Mouse (Mus musculus) testis, adult 2 months (tissue): Measurements from ENCODE around the gene Pmp22. TPM values are rescaled to one million over a fixed set of nuclear protein-coding genes. Genes with fewer than 3 reads are reported as not detected.

Experiments
- H3K27ac ChIP-seq: fragments of 200-500 bp; 2 replicates; pipeline ENCODE4 v1.5.1; 2012; ENCODE audit warnings: low read depth, low read length; ENCODE audit not compliant: control insufficient read depth, insufficient read depth
- H3K27me3 ChIP-seq: fragments of 200-500 bp; 2 replicates; pipeline ENCODE4 v1.6.1; 2012; ENCODE audit warnings: mild to moderate bottlenecking, low read length, moderate library complexity; ENCODE audit not compliant: control insufficient read depth, insufficient read depth
- H3K36me3 ChIP-seq: fragments of 200-500 bp; 2 replicates; pipeline ENCODE4 v1.6.1; 2012; ENCODE audit warnings: mild to moderate bottlenecking, low read length; ENCODE audit not compliant: control insufficient read depth, insufficient read depth
- H3K4me1 ChIP-seq: fragments of 200-500 bp; 2 replicates; pipeline ENCODE4 v1.6.1; 2012; ENCODE audit warnings: low read length; ENCODE audit not compliant: control insufficient read depth, insufficient read depth
- H3K4me3 ChIP-seq: fragments of 200-500 bp; 2 replicates; pipeline ENCODE4 v1.5.1; 2012; ENCODE audit warnings: low read depth, mild to moderate bottlenecking, low read length, moderate library complexity, mixed read lengths; ENCODE audit not compliant: control insufficient read depth
- CTCF ChIP-seq: fragments of 200-500 bp; IDR thresholded peaks from 2 replicates; pipeline ENCODE4 v1.5.1; 2012; ENCODE audit warnings: low read depth, mild to moderate bottlenecking, inconsistent platforms, low read length, moderate library complexity; ENCODE audit not compliant: control insufficient read depth, insufficient read depth, insufficient replicate concordance
- POLR2A ChIP-seq: fragments of 200-500 bp; IDR thresholded peaks from 2 replicates; pipeline ENCODE4 v1.6.1; 2012; ENCODE audit warnings: low read depth, mild to moderate bottlenecking, inconsistent platforms, low read length, moderate library complexity; ENCODE audit not compliant: control insufficient read depth
- polyA plus RNA-seq: library from polyadenylated mRNA; depleted of rRNA; stranded (reverse); fragments of >200 nt; gene quantifications from 2 replicates; pipeline ENCODE4 v1.2.3, GENCODE M21; 2012; rRNA removed

The Pmp22 gene
- 6.5 and 9.2 TPM in 2 replicates for polyA plus RNA-seq

- Histone ChIP-seq H3K4me3 (peak within 1 kb of the TSS; percentile 28; the same call in 1 of the 2 replicates), H3K36me3 (no peaks in the 10 kb centered on the region), H3K27me3 (no peaks in the 10 kb centered on the region), H3K27ac (peak within 1 kb of the TSS; percentile 59), H3K4me1 (peaks cover 6% of the 10 kb centered on the region; the same call in 1 of the 2 replicates)
- TF ChIP-seq POLR2A (no peak), CTCF (no peak)
Observed at GRCm38 (mm10) chr11:63128784-63129183, at the start of gene Pmp22. Pmp22 (plus strand) TSS chr11:63128982.

DNA sequence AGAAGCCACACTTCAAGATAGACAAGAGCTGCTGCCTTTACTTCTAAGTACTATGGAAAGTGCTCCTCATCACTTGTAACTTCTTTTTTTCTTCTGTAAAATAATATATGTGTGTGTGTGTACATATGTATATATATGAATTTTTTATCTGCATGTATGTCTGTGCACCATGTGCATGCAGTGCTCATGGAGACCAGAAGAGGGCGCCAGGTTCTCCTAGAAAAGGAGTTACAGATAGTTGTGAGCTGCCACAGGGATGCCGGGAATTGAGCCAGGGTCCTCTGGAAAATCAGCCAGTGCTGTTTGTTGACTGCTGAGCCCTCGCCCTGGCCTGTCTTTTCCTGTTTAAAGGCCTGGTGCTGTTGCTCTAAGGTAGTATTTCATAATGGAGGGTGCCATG is 44.2 kb upstream of the Pmp22 start:
- Histone ChIP-seq H3K27ac (no peak overlapping the region), H3K27me3 (no peaks in the 10 kb centered on the region), H3K4me1 (no peaks in the 10 kb centered on the region; the same call in 1 of the 2 replicates), H3K4me3 (no peak overlapping the region), H3K36me3 (no peaks in the 10 kb centered on the region)
- TF ChIP-seq CTCF (peak; percentile 28; the same call in 1 of the 2 replicates), POLR2A (no peak)

GRCm38 (mm10) chr11:63088672-63089071 is 40.1 kb upstream of the Pmp22 start:
- H3K36me3 ChIP-seq, result no peaks in the 10 kb centered on the region
- H3K27me3 ChIP-seq, result no peaks in the 10 kb centered on the region
- H3K4me1 ChIP-seq, result no peaks in the 10 kb centered on the region; the same call in 1 of the 2 replicates
- no peak overlapping the region for H3K27ac ChIP-seq
- TF ChIP-seq POLR2A (no peak), CTCF (no peak)
- no peak overlapping the region for H3K4me3 ChIP-seq

DNA sequence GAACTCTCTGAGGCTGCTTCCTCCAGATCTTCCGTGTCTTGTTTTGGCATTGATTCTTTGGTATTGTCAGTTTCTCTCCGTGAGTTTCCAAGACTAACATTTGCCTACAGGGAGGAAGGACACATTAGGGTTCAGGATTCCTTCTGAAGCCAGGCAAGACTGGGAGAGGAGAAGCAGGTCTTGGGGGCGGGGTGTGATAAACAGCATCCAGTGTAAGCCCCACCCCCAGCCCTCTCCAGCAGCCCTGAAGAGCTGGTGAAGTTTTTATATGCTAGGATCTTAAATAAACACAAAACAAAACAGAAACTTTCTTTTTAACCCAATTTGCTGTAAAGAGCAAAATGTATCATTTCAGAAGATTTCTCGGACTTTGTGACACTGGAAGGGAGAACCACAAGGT is 38.6 kb upstream of the Pmp22 start:
- H3K4me3 ChIP-seq, result no peak overlapping the region
- no peaks in the 10 kb centered on the region for H3K36me3 ChIP-seq
- no peak for TF ChIP-seq CTCF
- no peak for TF ChIP-seq POLR2A
- H3K27ac ChIP-seq, result no peak overlapping the region
- H3K27me3 ChIP-seq, result no peaks in the 10 kb centered on the region
- no peaks in the 10 kb centered on the region; the same call in 1 of the 2 replicates for H3K4me1 ChIP-seq

- Histone ChIP-seq H3K36me3 (no peaks in the 10 kb centered on the region), H3K27ac (no peak overlapping the region), H3K4me3 (no peak overlapping the region), H3K4me1 (no peaks in the 10 kb centered on the region; the same call in 1 of the 2 replicates), H3K27me3 (no peaks in the 10 kb centered on the region)
- TF ChIP-seq CTCF, result no peak
- no peak for TF ChIP-seq POLR2A
Observed at GRCm38 (mm10) chr11:63090986-63091385, 37.8 kb upstream of the Pmp22 start.

- TF ChIP-seq POLR2A (no peak), CTCF (no peak)
- Histone ChIP-seq H3K4me1 (no peaks in the 10 kb centered on the region; the same call in 1 of the 2 replicates), H3K36me3 (no peaks in the 10 kb centered on the region), H3K4me3 (no peak overlapping the region), H3K27ac (no peak overlapping the region), H3K27me3 (no peaks in the 10 kb centered on the region)
Observed at GRCm38 (mm10) chr11:63092271-63092670, 36.5 kb upstream of the Pmp22 start.

DNA sequence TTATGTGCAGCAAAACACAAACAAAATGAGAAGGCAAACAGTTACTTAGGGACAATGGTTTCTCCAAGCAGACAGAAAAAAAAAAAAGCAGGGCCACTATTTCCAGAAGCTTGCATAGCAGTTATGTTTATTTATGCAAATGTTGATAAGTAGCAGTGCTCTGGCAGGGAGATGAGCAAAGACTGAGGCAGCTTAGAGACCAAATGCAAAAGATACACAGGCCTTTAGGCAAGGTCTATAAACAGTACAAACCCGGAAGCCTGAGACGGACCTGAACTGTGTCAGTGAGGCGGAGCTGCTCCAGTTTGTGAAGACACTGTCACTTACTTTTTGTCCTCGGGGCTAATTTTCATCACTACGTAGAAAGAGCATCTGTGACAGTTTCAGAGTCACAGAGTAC is 35.2 kb upstream of the Pmp22 start:
- no peaks in the 10 kb centered on the region for H3K36me3 ChIP-seq
- no peaks in the 10 kb centered on the region; the same call in 1 of the 2 replicates for H3K4me1 ChIP-seq
- no peak overlapping the region for H3K27ac ChIP-seq
- no peaks in the 10 kb centered on the region for H3K27me3 ChIP-seq
- no peak overlapping the region for H3K4me3 ChIP-seq
- TF ChIP-seq POLR2A, result no peak
- TF ChIP-seq CTCF, result no peak
